Mouse (Mus musculus) olfactory bulb, adult 2 months (tissue): Measurements from ENCODE around the gene Rgl1.

Experiments
- CTCF ChIP-seq: fragments of 200-500 bp; IDR thresholded peaks from 2 replicates; pipeline ENCODE4 v1.5.1; 2012; ENCODE audit warnings: low read depth, mild to moderate bottlenecking, low read length, moderate library complexity; ENCODE audit not compliant: insufficient read depth
- POLR2A ChIP-seq: fragments of 200-500 bp; IDR thresholded peaks from 2 replicates; pipeline ENCODE4 v1.6.1; 2012; ENCODE audit warnings: mild to moderate bottlenecking, low read depth, low read length, moderate library complexity; ENCODE audit not compliant: insufficient read depth

GRCm38 (mm10) chr1:152726095-152726494 lies 40.1 kb downstream of the Rgl1 start:
- TF ChIP-seq CTCF = no peak
- TF ChIP-seq POLR2A = no peak
